Mouse (Mus musculus) layer of hippocampus, adult 8-10 months (tissue): ENCODE results near the gene Srp54c. TPM values are rescaled to one million over a fixed set of nuclear protein-coding genes. Genes with fewer than 3 reads are reported as not detected.
A peak's percentile ranks its signal among the peaks of the same experiment; 100 is the strongest.
"Not testable (repeated sequence)": the region's sequence is repeated elsewhere in the genome, so short reads cannot be mapped to it uniquely, and the experiment has no call there.

Experiments used
- DNase-seq, 2 experiments: peaks; one replicate each; pipeline ENCODE4 v3.0.0; 2022; ENCODE audit warnings: low spot score in 2 of 2
- total RNA-seq, 4 experiments: library from RNA; stranded (reverse); gene quantifications; 2 replicates each; pipeline ENCODE4 v1.2.4; 2022

Gene Srp54c
- 10 to 100 TPM; 32.5 to 34.4 (median 34.3) TPM for total RNA-seq

GRCm38 (mm10) chr12:55229626-55230519 is at the start of gene Srp54c:
Gene Srp54c (plus strand): TSS chr12:55230168.
- not testable (repeated sequence) for DNase-seq

- not testable (repeated sequence) for DNase-seq
These were observed 42.3 kb upstream of the Srp54c start for GRCm38 (mm10) chr12:55187686-55188085.

- DNase-seq = not testable (repeated sequence)
These were observed 40.8 kb upstream of the Srp54c start for GRCm38 (mm10) chr12:55189127-55189526.

GRCm38 (mm10) chr12:55199306-55199705 is 30.7 kb upstream of the Srp54c start, which contains the start of gene 1700047I17Rik2:
Gene 1700047I17Rik2 (plus strand): TSS chr12:55199592.
- DNase-seq = not testable (repeated sequence)

GRCm38 (mm10) chr12:55199799-55200198 is 30.2 kb upstream of the Srp54c start:
- not testable (repeated sequence) for DNase-seq

DNA sequence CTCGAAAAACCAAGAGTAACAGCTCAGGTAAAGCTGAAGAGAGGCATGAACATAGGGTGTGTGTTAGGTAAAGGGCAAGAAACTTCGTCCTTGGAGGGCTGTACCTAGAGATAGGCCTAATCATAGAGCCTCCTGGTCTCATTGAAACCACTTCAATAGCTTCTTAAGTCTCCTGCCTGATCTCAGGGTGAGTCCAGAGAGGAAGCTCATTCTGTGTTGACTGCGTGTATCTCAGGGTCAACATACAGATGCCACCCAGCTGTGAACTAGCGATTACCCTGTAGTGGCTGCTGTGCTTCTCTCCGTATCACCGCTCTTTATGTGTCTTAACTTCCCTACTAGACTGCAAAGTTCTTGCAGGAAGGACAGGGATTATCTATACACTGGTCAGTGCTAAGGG is 17.0 kb upstream of the Srp54c start:
- DNase-seq = not testable (repeated sequence)

DNA sequence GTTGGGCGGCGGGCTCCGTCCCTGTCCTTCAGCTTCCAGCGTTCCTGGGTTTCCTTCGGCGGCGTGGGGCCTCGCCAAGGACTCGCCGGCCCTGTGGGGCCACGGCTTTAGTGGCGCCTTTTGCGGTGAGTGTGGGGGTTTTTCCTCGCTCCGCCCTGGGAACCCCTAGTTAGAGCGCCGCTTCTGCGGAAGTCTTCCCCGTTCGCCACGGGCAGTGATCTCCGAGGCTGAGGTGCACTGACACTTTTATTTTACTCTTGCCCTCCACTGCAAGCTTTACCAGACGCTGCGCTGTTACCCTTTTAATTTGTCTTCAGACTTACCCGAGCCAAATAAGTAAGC is 523 bp downstream of the Srp54c start:
- DNase-seq = not testable (repeated sequence)

DNA sequence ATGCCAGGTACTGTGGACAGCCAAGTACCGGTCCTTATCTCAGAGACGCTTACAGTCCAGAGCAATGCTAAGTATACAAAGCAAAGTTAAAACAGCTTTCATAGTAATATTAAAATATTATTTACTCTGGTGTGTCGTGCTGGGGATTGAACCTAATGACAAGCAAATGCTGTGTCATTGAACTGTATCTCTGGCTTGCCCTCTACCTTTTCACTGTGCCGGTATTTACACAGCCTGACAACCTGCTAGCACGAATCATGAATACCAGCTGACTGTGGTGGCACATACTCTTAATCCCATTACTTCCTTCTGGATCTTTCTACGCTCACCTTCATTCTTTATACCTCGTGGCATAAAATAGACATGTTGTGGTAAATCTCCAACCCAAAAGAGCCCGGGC is 12.3 kb downstream of the Srp54c start:
- DNase-seq = not testable (repeated sequence)

DNA sequence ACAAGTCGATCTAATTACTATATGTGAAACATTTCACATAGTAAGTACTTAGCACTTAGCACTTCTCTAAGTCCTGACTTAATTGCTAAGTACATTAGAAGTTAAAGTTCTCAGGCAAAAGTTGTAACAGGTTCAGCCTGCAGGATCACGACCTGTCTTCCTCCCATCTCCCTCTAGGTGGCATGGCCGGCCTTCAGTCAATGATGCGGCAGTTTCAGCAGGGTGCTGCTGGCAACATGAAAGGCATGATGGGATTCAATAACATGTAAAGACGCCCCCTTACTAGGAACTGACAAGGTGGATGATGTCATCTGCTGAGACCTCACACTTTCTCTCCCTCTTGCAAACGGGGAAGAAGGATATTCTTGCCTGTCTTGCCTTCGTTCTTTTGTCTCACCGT is 32.0 kb downstream of the Srp54c start:
- DNase-seq = not testable (repeated sequence)

DNA sequence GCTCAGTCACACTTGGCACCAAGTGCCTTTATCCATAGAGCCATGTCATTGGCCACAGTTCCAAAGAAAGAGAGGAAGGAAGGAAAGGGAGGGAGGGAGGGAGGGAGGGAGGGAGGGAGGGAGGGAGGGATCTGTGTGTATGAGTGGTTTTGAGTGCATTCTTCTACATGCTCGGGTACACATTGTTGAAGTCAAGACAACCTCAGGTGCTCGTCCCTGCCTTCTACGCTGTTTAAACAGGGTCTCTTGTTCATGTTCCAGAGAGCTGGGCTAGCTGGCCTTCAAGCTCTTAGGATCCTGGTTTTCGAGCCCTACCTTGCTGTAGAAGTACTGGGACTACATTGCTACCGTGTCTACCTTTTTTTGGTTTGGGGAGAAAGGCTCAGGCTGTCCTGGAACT is 33.4 kb downstream of the Srp54c start:
- not testable (repeated sequence) for DNase-seq

- DNase-seq = no peak
These were observed 42.3 kb downstream of the Srp54c start for GRCm38 (mm10) chr12:55272243-55272642.

DNA sequence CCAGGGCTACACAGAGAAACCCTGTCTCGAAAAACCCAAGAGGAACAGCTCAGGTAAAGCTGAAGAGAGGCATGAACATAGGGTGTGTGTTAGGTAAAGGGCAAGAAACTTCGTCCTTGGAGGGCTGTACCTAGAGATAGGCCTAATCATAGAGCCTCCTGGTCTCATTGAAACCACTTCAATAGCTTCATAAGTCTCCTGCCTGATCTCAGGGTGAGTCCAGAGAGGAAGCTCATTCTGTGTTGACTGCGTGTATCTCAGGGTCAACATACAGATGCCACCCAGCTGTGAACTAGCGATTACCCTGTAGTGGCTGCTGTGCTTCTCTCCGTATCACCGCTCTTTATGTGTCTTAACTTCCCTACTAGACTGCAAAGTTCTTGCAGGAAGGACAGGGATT is 47.6 kb downstream of the Srp54c start:
- not testable (repeated sequence) for DNase-seq

DNA sequence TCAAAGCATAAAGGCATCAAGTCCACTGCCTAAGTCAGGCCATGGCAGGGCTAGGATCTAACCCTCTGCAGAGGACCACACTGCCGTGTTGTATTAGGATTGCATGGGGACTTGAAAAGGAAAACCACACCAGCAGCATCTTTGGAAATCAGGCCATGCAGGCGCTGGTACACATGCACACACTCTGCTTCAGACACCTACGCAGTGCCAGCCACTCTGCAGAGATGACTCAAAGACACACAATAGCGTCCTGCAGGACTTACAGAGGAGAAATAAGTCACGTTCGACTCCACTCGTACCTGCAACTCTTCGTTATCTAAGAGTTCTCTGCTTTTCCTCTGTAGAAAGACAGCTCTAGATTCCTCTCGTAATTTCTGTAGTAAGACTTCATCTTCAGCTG is 68.1 kb downstream of the Srp54c start:
- peak in 1 of 2 experiments; percentile 21 for DNase-seq

DNA sequence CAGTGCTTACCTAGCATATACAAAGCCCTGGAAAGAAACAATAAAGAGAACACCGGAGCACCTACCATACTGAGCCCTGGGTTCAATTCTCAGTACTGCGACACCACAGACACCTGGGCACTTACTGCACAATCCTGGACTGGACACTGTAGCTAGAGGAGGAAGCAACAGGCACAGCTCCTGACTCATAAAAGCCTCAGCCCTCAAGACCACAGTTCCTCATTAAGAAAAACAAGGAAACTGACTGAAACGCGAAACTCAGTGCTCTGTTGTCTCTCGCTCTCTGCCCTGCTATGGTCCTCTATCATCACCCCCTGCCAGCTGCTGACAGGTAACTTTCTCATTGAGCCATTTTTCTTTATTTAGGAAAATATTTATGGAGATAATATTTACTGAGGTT is 69.4 kb downstream of the Srp54c start, which contains the start of gene 1110008L16Rik:
Gene 1110008L16Rik (plus strand): TSS at position 242 of the 400 bp plus-strand sequence.
- no peak for DNase-seq

DNA sequence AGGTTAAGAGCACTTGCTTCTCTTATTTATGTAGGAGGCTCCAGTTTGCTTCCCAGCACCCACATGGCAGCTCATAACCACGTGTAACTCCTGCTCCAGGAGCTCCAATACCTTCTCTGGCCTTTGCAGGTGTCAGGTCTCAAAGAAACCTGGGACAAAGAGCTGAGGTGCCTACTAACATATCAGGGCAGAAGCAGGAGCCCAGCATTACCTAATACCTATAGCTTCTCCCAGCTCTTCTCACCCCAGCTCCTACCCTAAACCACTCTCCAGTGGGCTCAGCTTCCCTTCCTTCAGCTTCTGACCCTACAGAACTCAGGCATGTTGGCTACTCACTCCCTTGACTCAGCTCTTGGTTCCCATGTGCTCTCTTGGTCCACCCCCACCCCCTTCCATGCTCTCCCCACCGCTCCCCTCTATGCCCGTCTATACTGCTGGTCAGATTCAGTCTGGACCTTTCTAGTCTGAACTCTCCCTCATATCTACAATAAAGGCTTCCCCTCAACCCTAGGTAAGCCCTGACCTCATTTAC is 70.9 kb downstream of the Srp54c start:
- DNase-seq = no peak

DNA sequence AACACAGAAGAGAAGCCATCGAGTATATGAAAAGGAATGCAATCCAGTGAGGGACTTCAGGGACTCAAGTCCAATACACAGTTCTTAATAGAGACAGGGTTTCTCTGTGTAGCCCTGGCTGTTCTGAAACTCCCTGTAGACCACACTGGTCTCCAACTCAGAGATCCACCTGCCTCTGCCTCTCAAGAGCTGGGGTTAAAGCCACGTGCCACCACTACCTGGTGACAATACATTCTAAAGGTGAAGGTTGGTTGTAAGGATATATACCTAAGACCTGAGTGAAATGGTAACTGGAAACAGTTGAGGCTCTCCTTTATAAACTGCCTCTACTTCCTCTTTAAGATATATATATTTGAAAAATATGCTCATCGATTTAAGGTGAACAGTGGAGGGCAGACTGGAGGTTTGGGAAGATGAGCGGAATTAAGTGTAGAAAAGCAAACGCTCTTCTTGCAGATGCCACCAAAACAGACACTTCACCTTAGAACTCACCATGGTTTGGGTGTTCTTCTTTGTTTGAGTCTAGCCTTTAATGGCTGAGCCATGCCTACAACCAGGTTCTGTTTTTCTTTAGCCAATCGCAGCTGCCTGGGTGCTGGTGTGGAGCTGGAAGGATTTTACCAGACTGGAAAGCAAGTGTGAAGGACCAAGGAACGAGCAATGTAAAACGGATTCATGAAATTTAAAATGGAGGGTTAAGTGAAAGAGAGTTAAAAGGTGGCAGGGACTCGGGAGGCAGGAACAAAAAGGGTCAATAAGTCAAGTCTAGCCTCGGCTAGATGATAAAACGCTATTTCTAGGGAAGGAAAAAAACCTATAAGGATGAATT is 71.7 kb downstream of the Srp54c start:
- DNase-seq = no peak

GRCm38 (mm10) chr12:55302485-55303441 is 72.8 kb downstream of the Srp54c start, which contains the start of gene Ppp2r3c:
Gene Ppp2r3c (minus strand): TSS chr12:55302998.
- DNase-seq = peak; percentile 88 to 90

GRCm38 (mm10) chr12:55306371-55306770 is 76.4 kb downstream of the Srp54c start:
- DNase-seq = no peak

- DNase-seq = no peak
These were observed 77.6 kb downstream of the Srp54c start for GRCm38 (mm10) chr12:55307566-55307965.

DNA sequence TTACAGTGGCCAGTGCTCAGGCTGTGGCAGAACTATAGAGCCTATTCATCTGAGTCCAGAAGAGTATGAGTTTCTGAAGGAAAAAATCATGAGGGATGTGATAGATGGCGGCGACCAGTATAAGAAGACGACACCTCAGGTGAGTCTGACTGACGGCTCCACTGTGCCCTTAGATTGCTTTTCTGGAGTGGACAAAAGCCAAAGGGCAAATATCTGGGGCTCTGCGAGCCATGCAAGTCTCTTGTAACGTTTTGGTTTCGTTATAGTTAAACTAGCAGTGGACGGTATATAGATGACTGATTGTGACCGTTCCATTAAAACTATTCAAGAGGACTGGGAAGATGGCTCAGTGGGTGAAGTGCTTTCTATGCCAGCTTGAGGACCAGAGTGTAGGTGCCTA is 78.8 kb downstream of the Srp54c start:
- no peak for DNase-seq
